Mouse (Mus musculus) stomach, embryonic 16.5 days (tissue): ENCODE results near the gene Cfdp1. TPM values are rescaled to one million over a fixed set of nuclear protein-coding genes. Genes with fewer than 3 reads are reported as not detected.

Source experiments
- ATAC-seq: fragments of 200-750 bp; cut with Nextera tagmentation; 2 replicates; pipeline ENCODE4 v1.8.0; 2017; ENCODE audit warnings: moderate number of reproducible peaks, moderate TSS enrichment; ENCODE audit not compliant: insufficient read depth, low FRiP score
- H3K27ac ChIP-seq: fragments of 300-500 bp; sonication (generic); 2 replicates; pipeline ENCODE4 v1.5.1; 2014; ENCODE audit warnings: low read length
- H3K27me3 ChIP-seq: fragments of 300-500 bp; sonication (generic); 2 replicates; pipeline ENCODE4 v1.6.1; 2014; ENCODE audit warnings: low read length, control low read depth, mixed read lengths; ENCODE audit not compliant: control insufficient read depth, insufficient read depth
- H3K36me3 ChIP-seq: fragments of 300-500 bp; sonication (generic); 2 replicates; pipeline ENCODE4 v1.6.1; 2014; ENCODE audit warnings: low read length; ENCODE audit not compliant: control insufficient read depth, insufficient read depth
- H3K4me1 ChIP-seq: fragments of 300-500 bp; sonication (generic); 2 replicates; pipeline ENCODE4 v1.6.1; 2014; ENCODE audit warnings: low read length, control low read depth, mixed read lengths; ENCODE audit not compliant: control insufficient read depth, insufficient read depth
- H3K4me2 ChIP-seq: fragments of 300-500 bp; sonication (generic); 2 replicates; pipeline ENCODE4 v1.6.1; 2014; ENCODE audit warnings: low read depth, low read length, mixed read lengths
- H3K4me3 ChIP-seq: fragments of 300-500 bp; sonication (generic); replicated peaks from 2 replicates; pipeline ENCODE4 v1.5.1; 2014; ENCODE audit warnings: mild to moderate bottlenecking, low read length
- H3K9ac ChIP-seq: fragments of 300-500 bp; sonication (generic); 2 replicates; pipeline ENCODE4 v1.6.1; 2014; ENCODE audit warnings: low read length
- H3K9me3 ChIP-seq: fragments of 300-500 bp; sonication (generic); replicated peaks from 2 replicates; pipeline ENCODE4 v1.6.1; 2016; ENCODE audit warnings: low read length, control low read depth; ENCODE audit not compliant: control insufficient read depth
- WGBS: fragments of 180-500 bp; shearing (Covaris S2); extraction: QIAGEN DNeasy Blood & Tissue Kit; methylation state at CpG from one replicate; pipeline ENCODE4 v1.1.7; 2014; 5-methylcytosine and 5-hydroxymethylcytosine counted together
- polyA plus RNA-seq: library from polyadenylated mRNA; unstranded; fragments of >200 nt; fragmentation: Nextera tagmentation; extraction: Ambion mirVana; gene quantifications from 2 replicates; pipeline ENCODE4 v1.2.1, GENCODE M21; 2015

Gene Cfdp1
- 179 and 197 TPM in 2 replicates for polyA plus RNA-seq

- no peaks in the 10 kb centered on the region for H3K36me3 ChIP-seq
- peak; percentile 100 for ATAC-seq
- H3K4me1 ChIP-seq: peaks cover 7% of the 10 kb centered on the region
- H3K9me3 ChIP-seq: no peaks in the 10 kb centered on the region
- peak within 1 kb of the TSS; percentile 95 for H3K4me2 ChIP-seq
- peak within 1 kb of the TSS; percentile 73 for H3K4me3 ChIP-seq
- H3K27me3 ChIP-seq: no peaks in the 10 kb centered on the region
- peak within 1 kb of the TSS; percentile 80 for H3K9ac ChIP-seq
- under 1% methylated on average over 53 of the region's 53 CpGs for WGBS
- peak within 1 kb of the TSS; percentile 50 for H3K27ac ChIP-seq
Measured at GRCm38 (mm10) chr8:111853861-111854501, at the start of gene Cfdp1. Cfdp1 (minus strand) TSS chr8:111854291.

GRCm38 (mm10) chr8:111902080-111902479, 48.0 kb upstream of the Cfdp1 start:
- no peak overlapping the region for H3K4me2 ChIP-seq
- H3K4me1 ChIP-seq: no peaks in the 10 kb centered on the region
- ATAC-seq: no peak
- 34% methylated on average over 5 of the region's 5 CpGs for WGBS
- no peak overlapping the region for H3K4me3 ChIP-seq
- no peak overlapping the region for H3K9ac ChIP-seq
- no peaks in the 10 kb centered on the region for H3K9me3 ChIP-seq
- no peaks in the 10 kb centered on the region for H3K27me3 ChIP-seq
- H3K27ac ChIP-seq: no peak overlapping the region
- no peaks in the 10 kb centered on the region for H3K36me3 ChIP-seq

- no peaks in the 10 kb centered on the region for H3K27me3 ChIP-seq
Measured at GRCm38 (mm10) chr8:111898586-111898985, 44.5 kb upstream of the Cfdp1 start.

GRCm38 (mm10) chr8:111894955-111895354, 40.9 kb upstream of the Cfdp1 start:
- peaks cover 6% of the 10 kb centered on the region for H3K4me1 ChIP-seq
- H3K4me3 ChIP-seq: no peak overlapping the region
- peaks cover 19% of the 10 kb centered on the region for H3K27me3 ChIP-seq
- no peak overlapping the region for H3K4me2 ChIP-seq
- no peak overlapping the region for H3K27ac ChIP-seq
- 90% methylated on average over 7 of the region's 7 CpGs for WGBS
- H3K36me3 ChIP-seq: no peaks in the 10 kb centered on the region
- no peak for ATAC-seq
- no peaks in the 10 kb centered on the region for H3K9me3 ChIP-seq
- H3K9ac ChIP-seq: no peak overlapping the region

More at GRCm38 (mm10) chr8:111898586-111898985, 44.5 kb upstream of the Cfdp1 start:
- 41% methylated on average over 10 of the region's 10 CpGs for WGBS
- Histone ChIP-seq H3K9me3 (no peaks in the 10 kb centered on the region), H3K36me3 (no peaks in the 10 kb centered on the region), H3K4me1 (no peaks in the 10 kb centered on the region), H3K9ac (no peak overlapping the region), H3K4me2 (no peak overlapping the region), H3K4me3 (no peak overlapping the region), H3K27ac (no peak overlapping the region)
- no peak for ATAC-seq

GRCm38 (mm10) chr8:111892615-111893014, 38.5 kb upstream of the Cfdp1 start:
- Histone ChIP-seq H3K27ac (no peak overlapping the region), H3K4me3 (no peak overlapping the region), H3K9me3 (no peaks in the 10 kb centered on the region), H3K27me3 (peaks cover 32% of the 10 kb centered on the region), H3K36me3 (no peaks in the 10 kb centered on the region), H3K4me2 (no peak overlapping the region), H3K4me1 (peaks cover 17% of the 10 kb centered on the region), H3K9ac (no peak overlapping the region)
- WGBS: 51% methylated on average over 5 of the region's 5 CpGs
- ATAC-seq: no peak

- WGBS: 12% methylated on average over 8 of the region's 8 CpGs
- H3K36me3 ChIP-seq: no peaks in the 10 kb centered on the region
- H3K4me1 ChIP-seq: peaks cover 17% of the 10 kb centered on the region
- H3K27me3 ChIP-seq: peaks cover 32% of the 10 kb centered on the region
- H3K9ac ChIP-seq: no peak overlapping the region
- ATAC-seq: no peak
- no peak overlapping the region for H3K27ac ChIP-seq
- no peak overlapping the region for H3K4me2 ChIP-seq
- no peak overlapping the region for H3K4me3 ChIP-seq
- no peaks in the 10 kb centered on the region for H3K9me3 ChIP-seq
Measured at GRCm38 (mm10) chr8:111891983-111892382, 37.9 kb upstream of the Cfdp1 start.

- Histone ChIP-seq H3K4me3 (peak overlapping the region; percentile 26; the same call in 1 of the 2 replicates), H3K36me3 (no peaks in the 10 kb centered on the region), H3K9ac (no peak overlapping the region), H3K4me1 (peaks cover 17% of the 10 kb centered on the region), H3K9me3 (no peaks in the 10 kb centered on the region), H3K4me2 (no peak overlapping the region), H3K27me3 (peaks cover 32% of the 10 kb centered on the region), H3K27ac (no peak overlapping the region)
- WGBS: 55% methylated on average over 6 of the region's 6 CpGs
- ATAC-seq: no peak
Measured at GRCm38 (mm10) chr8:111890911-111891303, 36.8 kb upstream of the Cfdp1 start.

- Histone ChIP-seq H3K36me3 (no peaks in the 10 kb centered on the region), H3K9me3 (no peaks in the 10 kb centered on the region), H3K27ac (no peak overlapping the region), H3K9ac (no peak overlapping the region), H3K27me3 (peaks cover 32% of the 10 kb centered on the region), H3K4me1 (peaks cover 17% of the 10 kb centered on the region), H3K4me2 (peak overlapping the region; percentile 45), H3K4me3 (peak overlapping the region; percentile 26)
- WGBS: 12% methylated on average over 86 of the region's 86 CpGs
- no peak for ATAC-seq
Measured at GRCm38 (mm10) chr8:111889931-111890910, 36.1 kb upstream of the Cfdp1 start.

- Histone ChIP-seq H3K4me1 (peaks cover 17% of the 10 kb centered on the region), H3K4me2 (no peak overlapping the region), H3K36me3 (no peaks in the 10 kb centered on the region), H3K27ac (no peak overlapping the region), H3K4me3 (no peak overlapping the region), H3K9me3 (no peaks in the 10 kb centered on the region), H3K27me3 (peaks cover 32% of the 10 kb centered on the region), H3K9ac (no peak overlapping the region)
- WGBS: 18% methylated on average over 7 of the region's 7 CpGs
- ATAC-seq: peak; percentile 59; the same call in 1 of the 2 replicates
Measured at GRCm38 (mm10) chr8:111888091-111888650, 34.1 kb upstream of the Cfdp1 start.
